Mouse (Mus musculus) embryonic fibroblast, embryonic 13.5 days (primary cell): ENCODE data around the gene Ankrd33.

Source experiments
- CTCF ChIP-seq: IDR thresholded peaks from 2 replicates; pipeline ENCODE4 v1.5.1; 2011; ENCODE audit warnings: mild to moderate bottlenecking, control low read depth, low read length, moderate library complexity, borderline replicate concordance; ENCODE audit not compliant: insufficient read depth
- POLR2A ChIP-seq: IDR thresholded peaks from 2 replicates; pipeline ENCODE4 v1.6.1; 2011; ENCODE audit warnings: low read depth, mild to moderate bottlenecking, control low read depth, low read length, moderate library complexity

GRCm38 (mm10) chr15:101078731-101079156, 36.8 kb upstream of the Ankrd33 start:
- peak; percentile 45; the same call in 1 of the 2 replicates for TF ChIP-seq CTCF
- peak; percentile 45; the same call in 1 of the 2 replicates for TF ChIP-seq POLR2A
